Mouse (Mus musculus): ENCODE data around the gene Msi2.

DNA sequence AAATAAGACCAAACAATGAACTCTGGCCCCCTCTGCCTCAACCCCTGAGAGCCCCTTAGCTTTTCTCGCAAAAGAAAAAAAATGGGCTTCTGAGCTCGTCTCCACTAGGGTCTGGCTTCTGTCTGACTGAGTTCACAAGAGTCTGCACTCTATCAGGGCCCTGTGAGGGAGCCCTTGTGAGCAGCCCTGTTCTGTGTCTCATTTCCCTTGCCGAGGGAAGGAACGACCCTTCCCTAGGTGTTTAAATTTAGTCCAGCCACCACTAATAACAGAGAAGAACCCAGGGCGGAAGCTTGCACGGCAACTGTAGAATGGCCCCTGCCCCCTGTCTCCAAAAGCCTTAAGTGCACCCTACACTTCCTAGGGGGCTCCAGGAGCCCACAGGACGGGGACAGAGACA lies 299.2 kb downstream of the Msi2 start:
- no peak for TF ChIP-seq POLR2A (IDR thresholded peaks at IDR 0.05; ENCODE audit: borderline replicate concordance, control insufficient read depth, low read depth, low read length)
- no peak for TF ChIP-seq CTCF (IDR thresholded peaks at IDR 0.05; ENCODE audit: control insufficient read depth, insufficient read depth, low read length)
